Mouse (Mus musculus) ES-E14 (cell line): ENCODE measurements at regions not wholly inside any gene's neighbourhood (a gene's known extent, or its start where the extent isn't known, plus 50 kb on each side); places are given as distances from the start of the nearest gene placed in this dataset.
"Not testable (repeated sequence)": the region's sequence is repeated elsewhere in the genome, so short reads cannot be mapped to it uniquely, and the experiment has no call there.

Experiments
- DNase-seq: peaks from one replicate; pipeline ENCODE4 v3.0.0-alpha.2; 2013; ENCODE audit warnings: low read depth, low spot score
- H3K27ac ChIP-seq: 2 replicates; pipeline ENCODE4 v1.5.1; 2012; ENCODE audit warnings: low read depth, mild to moderate bottlenecking, low read length, moderate library complexity, mixed read lengths; ENCODE audit not compliant: poor library complexity, insufficient read depth, severe bottlenecking
- H3K36me3 ChIP-seq: 2 replicates; pipeline ENCODE4 v1.6.1; 2012; ENCODE audit warnings: mild to moderate bottlenecking, low read length, moderate library complexity, mixed read lengths; ENCODE audit not compliant: control insufficient read depth, poor library complexity, insufficient read depth, severe bottlenecking
- H3K4me1 ChIP-seq, 2 experiments: fragments of 150-350 bp in 1 of 2; sonication (generic) in 1 of 2; 2 replicates each; pipeline ENCODE4 v1.6.1; 2012; ENCODE audit warnings: low read length in 2 of 2, mild to moderate bottlenecking in 1 of 2, mixed read lengths in 1 of 2; ENCODE audit not compliant: control insufficient read depth in 2 of 2, insufficient read depth in 2 of 2, poor library complexity in 1 of 2
- H3K4me3 ChIP-seq, 2 experiments: fragments of 150-350 bp in 1 of 2; sonication (generic) in 1 of 2; 2 replicates each; pipeline ENCODE4 v1.5.1; 2012; ENCODE audit warnings: low read length in 2 of 2, low read depth in 1 of 2, mild to moderate bottlenecking in 1 of 2, mixed read lengths in 1 of 2; ENCODE audit not compliant: insufficient read depth in 1 of 2, poor library complexity in 1 of 2, severe bottlenecking in 1 of 2
- H3K9ac ChIP-seq: 2 replicates; pipeline ENCODE4 v1.6.1; 2012; ENCODE audit warnings: low read depth, mild to moderate bottlenecking, low read length, mixed read lengths; ENCODE audit not compliant: poor library complexity, insufficient read depth, severe bottlenecking
- H3K9me3 ChIP-seq: fragments of 150-350 bp; sonication (generic); 2 replicates; pipeline ENCODE4 v1.6.1; 2012; ENCODE audit warnings: low read depth, mild to moderate bottlenecking, low read length; ENCODE audit not compliant: control insufficient read depth, insufficient read depth
- CHD2 ChIP-seq: IDR thresholded peaks from 2 replicates; pipeline ENCODE4 v1.6.1; 2014; ENCODE audit warnings: mild to moderate bottlenecking, low read depth, low read length, inconsistent platforms
- HCFC1 ChIP-seq: IDR thresholded peaks from 2 replicates; pipeline ENCODE4 v1.6.1; 2012; ENCODE audit warnings: low read length, inconsistent platforms, borderline replicate concordance; ENCODE audit not compliant: insufficient read depth
- MAFK ChIP-seq: IDR thresholded peaks from 2 replicates; pipeline ENCODE4 v1.6.1; 2014; ENCODE audit warnings: mild to moderate bottlenecking, low read depth, low read length, inconsistent platforms; ENCODE audit not compliant: insufficient read depth
- ZC3H11A ChIP-seq: IDR thresholded peaks from 2 replicates; pipeline ENCODE4 v1.6.1; 2012; ENCODE audit warnings: low read depth, mild to moderate bottlenecking, inconsistent platforms, low read length, borderline replicate concordance
- ZNF384 ChIP-seq: IDR thresholded peaks from 2 replicates; pipeline ENCODE4 v1.6.1; 2012; ENCODE audit warnings: low read depth, low read length, inconsistent platforms
- in situ Hi-C, 2 experiments: fragments of 600-800 bp; cut with MboI; formaldehyde crosslinking; loops; one replicate each; pipeline ENCODE4 v1.15.1; 2025; ENCODE audit warnings: low sequenced_read_pairs in 2 of 2, inconsistent platforms in 1 of 2; ENCODE audit not compliant: unreplicated experiment in 2 of 2

DNA sequence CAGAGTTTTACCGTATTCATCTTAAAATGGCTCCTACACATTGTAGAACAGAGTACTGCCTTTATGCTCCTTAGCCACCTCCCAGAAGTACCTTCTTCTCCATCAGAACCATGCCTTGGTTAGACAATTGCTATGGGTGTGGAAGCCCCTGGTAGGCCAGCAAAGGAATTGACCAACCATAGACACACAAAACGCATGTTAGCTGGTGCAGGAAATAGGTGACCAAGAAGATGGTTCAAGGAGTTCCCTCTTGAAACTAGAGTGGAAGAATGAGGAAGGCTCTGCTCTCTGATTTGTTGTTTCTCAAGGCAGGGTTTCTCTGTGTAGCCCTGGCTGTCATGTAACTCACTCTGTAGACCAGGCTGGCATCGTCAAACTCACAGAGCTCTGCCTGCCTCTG lies 77.2 kb upstream of the Zcchc13 start:
- 0 out of 4 replicates have a peak, but pooled peaks cover 0 to 2% of the 10 kb centered on the region in 2 experiments for H3K4me1 ChIP-seq
- in situ Hi-C loops, result no loop called here
- TF ChIP-seq CHD2 (no peak), ZC3H11A (no peak), MAFK (no peak), ZNF384 (no peak), HCFC1 (no peak)
- no peaks in the 10 kb centered on the region for H3K36me3 ChIP-seq
- H3K9me3 ChIP-seq, result no peaks in the 10 kb centered on the region
- H3K9ac ChIP-seq, result no peak overlapping the region
- H3K27ac ChIP-seq, result no peak overlapping the region
- no peak for DNase-seq
- H3K4me3 ChIP-seq, result no peak overlapping the region

DNA sequence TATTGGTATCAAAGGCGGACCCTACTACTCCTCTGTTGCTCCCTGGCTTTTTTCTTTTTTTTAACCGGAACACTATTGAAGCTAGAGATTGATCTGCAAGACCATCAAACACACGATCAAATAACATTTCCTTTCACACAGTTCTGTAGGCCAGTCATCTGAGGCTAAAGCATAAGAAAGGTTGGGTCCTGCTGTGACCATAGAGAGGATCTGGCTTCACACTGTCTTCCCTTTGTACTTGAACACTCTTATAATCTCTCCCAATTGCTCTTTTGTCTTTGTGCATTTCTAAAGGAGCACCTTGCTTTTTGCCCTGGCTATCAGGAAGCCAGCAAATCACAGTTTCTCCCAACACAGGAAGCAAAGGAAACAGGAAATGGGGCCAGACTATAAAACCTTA lies 76.8 kb upstream of the Zcchc13 start:
- in situ Hi-C loops, result no loop called here
- H3K27ac ChIP-seq, result no peak overlapping the region

DNA sequence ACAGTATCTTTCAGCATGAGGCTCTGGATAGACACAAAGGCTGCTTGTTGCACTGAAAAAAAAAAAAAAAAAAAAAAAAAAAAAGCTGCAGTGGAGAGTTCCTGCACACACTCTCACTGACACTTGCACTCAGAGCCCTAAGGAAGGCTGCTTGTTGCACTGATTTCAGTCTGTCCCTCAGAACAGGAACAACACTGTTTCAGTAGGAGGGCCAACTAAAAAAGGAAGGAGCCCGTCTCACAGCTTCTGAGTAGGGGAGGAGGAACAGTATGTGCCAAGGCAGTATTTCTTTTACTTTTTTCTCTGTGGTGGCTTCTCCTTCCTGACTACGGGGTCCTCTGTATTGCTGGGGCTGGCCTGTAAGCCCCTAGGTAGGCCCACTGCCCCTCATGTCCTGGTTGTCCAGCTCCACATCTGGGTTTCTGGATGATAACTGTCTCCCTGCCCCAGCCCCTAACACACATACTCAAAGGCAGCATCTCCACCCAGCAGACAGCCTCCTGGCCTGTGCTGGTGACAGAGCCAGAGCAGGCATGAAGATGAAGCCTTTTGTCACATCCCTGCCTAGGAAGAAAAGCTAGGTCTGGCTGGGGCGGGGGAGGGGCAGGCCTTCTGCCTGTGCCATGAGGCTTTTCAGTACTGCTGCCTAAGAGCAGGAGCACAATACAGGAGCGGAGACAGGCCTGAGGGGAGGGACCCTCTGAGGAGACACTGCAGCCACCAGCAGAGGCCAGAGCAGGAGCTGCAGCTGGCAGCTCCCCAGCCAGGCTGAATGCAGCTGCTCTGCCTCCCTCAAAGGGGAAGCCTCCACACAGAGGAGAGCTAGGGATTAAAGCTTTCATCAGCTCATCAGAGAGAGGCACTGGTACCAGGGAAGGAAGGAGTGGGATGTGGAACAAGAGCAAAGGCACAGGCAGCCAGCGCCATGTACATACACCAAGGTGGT lies 75.1 kb upstream of the Zcchc13 start:
- H3K27ac ChIP-seq, H3K36me3 ChIP-seq, H3K4me3 ChIP-seq, H3K4me1 ChIP-seq, in situ Hi-C loops, H3K9me3 ChIP-seq, H3K9ac ChIP-seq, DNase-seq: not testable (repeated sequence)

More for the DNA sequence above, 76.8 kb upstream of the Zcchc13 start:
- DNase-seq, result peak; percentile 28
- Histone ChIP-seq H3K9me3 (no peaks in the 10 kb centered on the region), H3K4me1 (0 out of 4 replicates have a peak, but pooled peaks cover 0 to 2% of the 10 kb centered on the region in 2 experiments), H3K4me3 (no peak overlapping the region), H3K36me3 (no peaks in the 10 kb centered on the region), H3K9ac (no peak overlapping the region)
- TF ChIP-seq MAFK (no peak), ZNF384 (no peak), ZC3H11A (no peak), HCFC1 (no peak), CHD2 (no peak)

DNA sequence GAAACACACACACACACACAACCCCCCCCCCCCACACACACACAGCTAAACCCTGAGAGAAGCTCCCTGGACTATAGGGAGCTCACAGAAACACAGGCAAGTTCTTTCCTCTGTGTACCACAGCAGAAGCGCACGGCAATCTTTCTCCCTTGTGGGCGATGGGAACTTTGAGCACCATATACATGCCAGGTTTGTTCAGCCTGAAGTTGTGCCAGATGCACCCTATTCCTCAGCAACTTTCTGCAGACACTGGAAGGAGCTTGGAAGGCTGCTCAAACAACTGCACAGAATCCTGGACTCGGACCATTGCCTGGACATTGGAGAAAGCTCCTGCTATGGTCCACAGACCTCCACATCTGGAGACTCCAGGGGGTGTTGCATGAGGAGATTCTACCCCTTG lies 74.3 kb upstream of the Zcchc13 start:
- Histone ChIP-seq H3K36me3 (no peaks in the 10 kb centered on the region), H3K27ac (no peak overlapping the region), H3K9me3 (no peaks in the 10 kb centered on the region), H3K4me3 (no peak overlapping the region), H3K4me1 (0 out of 4 replicates have a peak, but pooled peaks cover 0 to 2% of the 10 kb centered on the region in 2 experiments), H3K9ac (no peak overlapping the region)
- no peak for DNase-seq
- in situ Hi-C loops, result no loop called here
- no peak for TF ChIP-seq MAFK
- TF ChIP-seq ZC3H11A, result no peak
- no peak for TF ChIP-seq CHD2
- TF ChIP-seq HCFC1, result no peak
- TF ChIP-seq ZNF384, result no peak
